8 mouse cellular contexts compared by ENCODE assay signal in the genomic region with DNA sequence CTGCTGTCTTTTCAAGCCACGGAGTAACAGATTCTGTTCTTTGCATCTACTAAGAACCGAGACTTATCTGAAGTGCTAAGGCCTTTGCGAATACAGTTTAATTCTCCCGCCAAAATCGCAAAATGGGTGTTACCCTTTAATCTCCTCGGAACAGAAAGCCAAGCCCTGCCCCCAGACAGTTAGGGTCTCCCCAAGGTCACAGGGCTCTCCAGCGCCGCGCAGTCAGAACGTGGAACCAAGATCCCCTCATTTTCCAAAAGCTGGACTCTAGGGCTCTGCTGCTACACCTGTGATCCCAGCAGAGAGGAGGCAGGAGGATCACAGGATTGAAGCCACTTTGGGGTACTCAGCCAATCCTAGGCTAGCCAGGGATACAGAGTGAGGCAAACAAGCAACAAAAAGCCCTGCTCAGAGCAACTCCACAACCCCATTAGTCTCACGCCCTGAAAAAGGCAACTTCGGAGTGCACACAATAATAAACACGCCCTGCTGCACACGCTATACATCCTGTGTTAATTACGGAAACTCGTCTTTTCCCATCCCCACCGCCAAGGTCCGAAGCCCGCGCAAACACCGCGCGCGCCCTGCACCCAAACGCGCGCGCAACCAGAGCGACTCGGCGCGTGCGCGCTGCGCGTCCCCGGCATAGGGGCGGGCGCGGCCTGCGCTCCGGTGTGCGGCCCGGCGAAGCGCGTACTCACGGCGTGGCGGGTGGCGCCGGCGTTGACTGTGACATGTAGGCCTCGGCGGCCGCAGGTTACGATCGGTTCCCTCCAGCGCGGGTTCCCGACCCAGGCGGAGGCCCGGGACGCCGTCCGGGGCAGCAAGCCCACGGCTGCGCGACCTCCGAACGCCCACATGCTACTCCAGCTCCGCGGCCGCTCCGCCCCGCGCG. TPM values are rescaled to one million over a fixed set of nuclear protein-coding genes. Genes with fewer than 3 reads are reported as not detected.
DNase-seq lines count a peak whose midpoint lies in the region; ATAC-seq and TF ChIP-seq lines count a peak whose summit lies in the region.

No protein-coding gene starts in this region.

- CTCF ChIA-PET in Patski (lab: Charles Lee): interaction anchor here (0.6 to 3.0 kb wide), 7 partner anchors 8 to 416 kb away, joined by 3 to 14 read pairs (median 3); no protein-coding TSS in a partner anchor

- POLR2A ChIA-PET in Patski (lab: Charles Lee): interaction anchor here (0.6 kb wide), 1 partner anchor 399 kb away, joined by 3 read pairs; no protein-coding TSS in a partner anchor

- peak overlapping the region; percentile 64 for H3K4me3 ChIP-seq in hindbrain, embryonic 13.5 days

- peak; percentile 98 for TF ChIP-seq CTCF in Patski (IDR thresholded peaks at IDR 0.05)

- H3K27me3 ChIP-seq in Patski: no peaks in the 10 kb centered on the region
- H3K27me3 ChIP-seq in hindbrain, embryonic 13.5 days: no peaks in the 10 kb centered on the region

- peak; percentile 81 for ATAC-seq in Patski
- peak; percentile 65 for ATAC-seq in hindbrain, embryonic 13.5 days (ENCODE audit: low FRiP score)

- peak overlapping the region; percentile 90 for H3K27ac ChIP-seq in hindbrain, embryonic 13.5 days

- H3K4me1 ChIP-seq in hindbrain, embryonic 13.5 days (replicated peaks): peaks cover 13% of the 10 kb centered on the region

- in situ Hi-C loops in Patski (cut with MboI; ENCODE audit: low pct_unique_long_range_greater_than_20kb): loop anchor here (10.0 kb wide), 1 partner anchor 305 kb away; no protein-coding TSS in a partner anchor

- H3K4me2 ChIP-seq in hindbrain, embryonic 13.5 days: peak overlapping the region; percentile 85

- DNase-seq in Patski (ENCODE audit: low read depth, low spot score): no peak
- DNase-seq in cerebellum, postnatal 10 days: peak; percentile 91 to 92
- peak; percentile 47 to 59 for DNase-seq in frontal cortex, postnatal 14 days (ENCODE audit: low spot score in 2 of 2)
- DNase-seq in layer of hippocampus, postnatal 36 days: peak; percentile 75 to 78
- DNase-seq in lung, postnatal 36 days: peak; percentile 77
- DNase-seq in retina, embryonic 14.5 days (ENCODE audit: low spot score): peak; percentile 84
- DNase-seq in thymus, postnatal 4 days: peak; percentile 92

- H3K9me3 ChIP-seq in hindbrain, embryonic 13.5 days: no peaks in the 10 kb centered on the region

- peak overlapping the region; percentile 79 for H3K9ac ChIP-seq in hindbrain, embryonic 13.5 days

- under 1% methylated on average over 75 of the region's 78 CpGs for WGBS in hindbrain, embryonic 13.5 days

- H3K36me3 ChIP-seq in hindbrain, embryonic 13.5 days: 0 out of 2 replicates have a peak, but pooled peaks cover 3% of the 10 kb centered on the region

RNA-seq across cellular contexts. Expression of a gene that starts 0.5 kb away (rescaled TPM):
- 20.9 TPM for polyA plus RNA-seq in Patski (2021)
- polyA plus RNA-seq in hindbrain, embryonic 13.5 days (2015; fragmentation: Nextera tagmentation; extraction: Ambion mirVana): 39.2 and 41.9 TPM in 2 replicates
- 1 to 10 TPM; 7.9 to 8.1 TPM for total RNA-seq in layer of hippocampus, postnatal 36 days (2021)

RNA-seq across cellular contexts. Expression of a gene that starts 55.1 kb away (rescaled TPM):
- polyA plus RNA-seq in Patski (2021): 43.3 TPM
- 12.1 and 12.4 TPM in 2 replicates for polyA plus RNA-seq in hindbrain, embryonic 13.5 days (2015; fragmentation: Nextera tagmentation; extraction: Ambion mirVana)
- 10 to 100 TPM; 18.7 to 19.6 TPM for total RNA-seq in layer of hippocampus, postnatal 36 days (2021)
